Mouse (Mus musculus): ENCODE data around the gene Il11ra1.
"Not testable (repeated sequence)": the region's sequence is repeated elsewhere in the genome, so short reads cannot be mapped to it uniquely, and the experiment has no call there.

Gene Il11ra1

GRCm38 (mm10) chr4:41781748-41782485 lies 82.1 kb downstream of the Il11ra1 start:
- DNase-seq (ENCODE audit: low read depth, low spot score): not testable (repeated sequence)

GRCm38 (mm10) chr4:41782711-41783110 lies 82.9 kb downstream of the Il11ra1 start:
- DNase-seq (ENCODE audit: low read depth, low spot score): not testable (repeated sequence)

GRCm38 (mm10) chr4:41783197-41783596 lies 83.4 kb downstream of the Il11ra1 start:
- not testable (repeated sequence) for DNase-seq (ENCODE audit: low read depth, low spot score)

All from c-Kit-negative CD71-positive TER-119-positive erythroid progenitor cells, embryonic 14.5 days (primary cell).